Mouse (Mus musculus) neutrophil, adult 59 days (primary cell): ENCODE data around the gene Sf3a1. TPM values are rescaled to one million over a fixed set of nuclear protein-coding genes. Genes with fewer than 3 reads are reported as not detected.

ENCODE experiments used
- total RNA-seq, 2 experiments: library from RNA; stranded (reverse); gene quantifications; 1 replicate in 1 of 2; 2 replicates in 1 of 2; pipeline ENCODE4 v1.2.4; 2023

The Sf3a1 gene
- total RNA-seq: 10 to 100 TPM; 33.6 to 39.2 TPM

DNA sequence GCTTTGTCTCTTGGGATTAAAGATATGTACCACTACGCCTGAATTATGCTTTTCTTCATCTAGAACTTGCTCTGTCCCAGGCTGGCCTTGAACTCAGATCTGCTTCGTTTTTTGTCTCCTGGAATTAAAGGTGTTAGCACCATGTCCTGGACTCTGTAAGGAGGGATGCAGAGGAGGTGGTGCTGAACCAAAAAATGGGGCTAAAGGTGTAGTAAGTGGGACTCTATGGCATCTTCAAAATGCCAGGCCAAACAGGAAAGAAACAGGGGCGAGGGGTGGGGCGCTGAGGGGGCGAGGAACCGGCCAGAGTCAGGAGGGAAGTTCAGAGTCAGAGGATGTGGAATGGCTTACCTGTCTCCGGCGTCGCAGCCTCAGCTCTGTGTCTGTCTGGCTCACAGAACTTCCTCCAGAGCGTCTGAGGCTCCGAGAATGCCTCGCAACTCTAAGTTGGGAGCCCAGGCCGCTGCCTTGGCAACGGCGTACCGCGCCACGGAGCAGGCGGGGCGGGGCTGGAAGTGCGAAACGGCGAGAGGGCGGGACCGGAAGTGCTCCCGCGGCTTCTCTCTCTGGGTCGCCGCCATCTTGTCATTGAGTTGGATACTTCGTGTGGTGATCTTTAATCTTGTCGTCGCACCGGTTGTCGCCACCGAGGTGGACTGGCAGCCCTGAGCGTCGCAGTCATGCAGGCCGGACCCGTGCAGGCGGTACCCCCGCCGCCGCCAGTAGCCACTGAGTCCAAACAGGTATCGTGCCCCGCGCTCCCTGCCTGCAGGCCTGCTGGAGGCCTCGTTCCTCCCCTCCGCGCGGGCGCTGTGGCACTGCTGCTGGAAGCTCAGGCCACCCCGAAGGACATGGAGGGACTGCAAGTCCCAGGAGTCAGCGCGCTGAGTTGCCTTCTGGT is at the start of gene Sf3a1, which contains the start of gene Ccdc157:
TSS of gene Sf3a1 (plus strand) at position 543 of the 901 bp plus-strand sequence.
TSS of gene Ccdc157 (minus strand) at position 486 of the 901 bp plus-strand sequence.

DNA sequence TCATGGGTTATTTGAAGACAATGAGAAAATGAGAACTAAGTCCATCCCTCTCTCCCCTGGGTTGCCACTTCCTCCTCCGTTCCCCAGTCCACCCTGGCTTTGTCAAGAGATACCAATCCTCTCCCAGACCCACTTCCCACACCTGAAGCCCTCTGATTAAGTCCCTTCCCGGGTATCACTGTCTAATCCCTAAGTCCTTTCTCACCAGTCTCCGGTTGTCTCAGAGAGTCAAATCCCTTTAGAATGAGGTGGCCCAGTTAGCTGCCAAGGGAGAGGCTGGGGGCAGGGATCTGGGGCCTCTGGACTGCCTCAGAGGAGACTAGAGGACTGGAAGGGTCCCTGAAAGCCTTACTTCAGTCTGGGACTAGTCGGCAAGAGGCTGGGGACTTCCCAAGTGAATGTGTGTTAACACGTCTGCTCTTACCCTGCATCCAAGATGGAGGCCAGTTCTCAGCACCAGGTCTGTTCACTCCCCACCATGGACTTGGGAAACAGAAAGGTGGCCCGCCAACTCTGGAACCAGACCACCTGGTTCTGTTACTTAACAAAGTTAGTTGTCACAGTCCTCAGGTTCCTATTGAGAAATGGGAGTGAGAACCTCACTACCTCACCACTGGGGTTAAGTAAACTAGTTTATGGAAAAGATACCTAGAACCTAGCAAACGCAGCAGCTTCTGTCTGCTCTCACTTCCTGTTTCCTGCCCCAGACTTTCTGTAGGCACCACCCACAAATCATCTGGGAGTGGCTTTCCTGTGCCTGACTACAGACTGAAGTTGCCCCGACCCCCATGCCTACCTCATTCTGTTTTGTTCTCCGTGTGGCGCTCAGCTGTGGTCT is 37.2 kb upstream of the Sf3a1 start, which contains the start of gene Sec14l2:
TSS of gene Sec14l2 (minus strand) at position 674 of the 838 bp plus-strand sequence.

DNA sequence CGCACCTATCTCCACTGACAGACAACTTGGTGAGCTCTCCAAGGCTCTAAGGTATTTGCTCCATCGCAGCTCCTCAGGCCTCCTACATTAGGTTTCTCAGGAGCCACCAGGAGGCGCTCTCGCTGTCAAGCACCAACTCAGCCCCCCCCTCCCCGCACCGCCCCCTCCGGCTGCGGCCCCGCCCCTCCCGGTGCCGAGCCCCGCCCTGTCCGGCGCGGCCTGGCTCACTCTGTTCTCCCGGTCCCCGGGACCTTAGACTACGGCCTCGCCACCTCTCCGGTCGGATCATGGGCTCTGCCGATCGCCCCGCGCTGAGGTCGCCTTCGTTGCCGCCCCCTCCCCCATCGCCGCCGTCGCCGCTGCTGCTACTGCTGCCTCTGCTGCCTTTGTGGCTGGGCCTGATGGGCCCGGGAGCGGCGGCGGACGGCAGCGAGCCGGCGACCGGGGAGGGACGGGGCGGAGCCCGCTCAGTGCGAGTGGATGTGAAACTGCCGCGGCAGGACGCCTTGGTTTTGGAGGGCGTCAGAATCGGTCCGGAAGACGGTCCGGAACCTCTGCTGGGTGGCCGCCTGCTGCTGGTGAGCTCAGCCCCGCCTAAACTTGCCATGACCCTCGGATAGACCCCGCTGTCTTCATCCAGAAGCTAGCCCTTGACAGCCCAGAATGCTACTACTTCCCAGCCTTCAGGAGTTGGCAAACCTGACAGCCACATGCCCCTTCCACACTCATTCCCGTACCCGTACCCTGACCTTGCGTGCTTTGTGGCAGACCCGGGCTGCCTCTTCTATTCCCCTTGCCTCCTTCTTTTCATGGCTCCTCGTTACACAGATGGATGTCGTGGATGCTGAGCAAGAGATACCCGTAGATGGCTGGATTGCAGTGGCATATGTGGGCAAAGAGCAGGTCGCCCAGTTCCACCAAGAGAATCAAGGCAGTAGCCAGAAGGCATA is 24.9 kb upstream of the Sf3a1 start, which contains the start of gene Rnf215:
TSS of gene Rnf215 (plus strand) at position 217 of the 950 bp plus-strand sequence.

DNA sequence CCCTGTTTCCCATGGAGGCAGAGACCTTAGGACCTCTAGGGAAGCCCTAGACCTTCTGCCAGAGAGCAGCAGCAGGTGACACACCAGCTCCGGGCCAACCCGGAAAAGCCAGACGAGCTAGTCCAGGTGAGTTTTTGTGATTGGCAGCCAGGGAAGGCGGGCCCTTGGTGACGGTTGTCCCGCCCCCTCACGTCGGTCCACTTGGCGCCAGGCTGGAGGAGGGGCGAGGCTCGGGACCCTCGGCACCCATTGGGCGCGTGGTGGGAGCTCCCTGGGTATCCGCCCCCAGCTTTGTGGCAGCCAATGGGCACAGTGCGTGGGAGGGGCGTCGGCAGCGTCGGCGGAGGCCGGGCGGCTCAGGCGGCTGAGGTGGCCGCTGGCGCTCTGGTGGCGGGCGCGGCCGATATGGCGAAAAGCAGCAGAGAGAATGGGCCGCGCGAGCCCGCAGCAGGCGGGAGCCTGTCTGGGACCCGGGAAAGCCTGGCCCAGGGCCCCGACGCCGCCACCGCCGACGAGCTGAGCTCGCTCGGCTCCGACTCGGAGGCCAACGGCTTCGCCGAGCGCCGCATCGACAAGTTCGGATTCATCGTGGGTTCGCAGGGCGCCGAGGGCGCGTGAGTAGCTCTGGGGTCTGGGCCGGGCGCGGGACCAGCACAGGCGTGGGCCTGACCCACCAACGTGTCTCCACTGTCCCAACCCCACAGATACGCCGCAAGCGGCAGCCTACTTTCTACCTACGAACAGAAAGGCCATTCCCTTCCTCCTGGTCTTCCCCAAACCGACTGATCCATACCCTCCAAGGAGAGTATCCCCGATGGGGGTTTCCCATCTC is 26.6 kb downstream of the Sf3a1 start, which contains the start of gene Tbc1d10a:
TSS of gene Tbc1d10a (plus strand) at position 304 of the 832 bp plus-strand sequence.

DNA sequence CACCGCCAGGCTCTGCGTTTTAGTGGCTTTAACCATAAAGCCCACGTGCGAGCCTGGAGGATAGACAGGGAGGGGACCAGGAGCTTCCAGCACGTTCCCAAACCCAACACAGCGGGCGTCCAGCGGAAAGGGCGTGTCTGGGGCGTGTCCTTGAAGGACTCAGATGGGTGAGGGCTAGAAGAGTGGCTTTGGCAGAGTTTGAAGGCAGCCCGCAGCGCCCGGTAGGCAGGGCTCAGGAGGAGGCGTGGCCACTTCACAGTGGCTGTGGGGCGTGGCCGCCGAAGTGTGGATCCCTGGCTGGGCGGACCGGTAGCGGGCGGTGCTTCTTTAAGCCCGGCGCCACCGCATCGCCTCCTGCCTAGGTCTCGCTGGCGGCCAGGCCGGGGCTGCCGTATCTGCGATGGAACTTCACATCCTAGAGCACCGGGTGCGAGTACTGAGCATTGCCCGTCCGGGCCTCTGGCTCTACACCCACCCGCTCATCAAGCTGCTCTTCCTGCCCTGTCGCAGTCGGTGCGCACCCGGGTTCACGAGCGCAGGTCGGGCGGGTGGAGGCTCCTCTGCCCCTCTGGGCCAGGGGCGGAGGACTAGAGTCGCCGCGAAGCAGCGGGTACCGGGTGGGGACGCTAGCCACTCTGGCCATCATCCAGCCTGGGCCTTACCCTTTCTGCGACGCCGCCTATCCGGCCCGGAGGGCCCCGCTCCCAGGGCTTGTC is 57.9 kb downstream of the Sf3a1 start, which contains the start of gene Castor1:
TSS of gene Castor1 (plus strand) at position 312 of the 716 bp plus-strand sequence.

Other genes starting within 250 kb of the Sf3a1 start
- gene Slc35e4, start 245.7 kb upstream of the Sf3a1 start, total RNA-seq: 10 to 100 TPM in 1 of 2 experiments, 1 to 10 TPM in 1; 9.0 to 13.4 TPM
- 100 to 1,000 TPM; 171 to 175 TPM for gene Tcn2, start 228.2 kb upstream of the Sf3a1 start, total RNA-seq
- gene Pes1, start 196.4 kb upstream of the Sf3a1 start, total RNA-seq: 10 to 100 TPM; 28.1 to 32.8 TPM
- not detected for gene 4930556J24Rik, start 183.6 kb upstream of the Sf3a1 start, total RNA-seq
- gene Gal3st1, start 176.7 kb upstream of the Sf3a1 start, total RNA-seq: under 1 TPM in 1 of 2 experiments, not detected in 1; 0.22 TPM
- gene Sec14l4, start 128.9 kb upstream of the Sf3a1 start, total RNA-seq: not detected
- gene Sec14l3, start 95.5 kb upstream of the Sf3a1 start, total RNA-seq: not detected
- gene Mtfp1, start 64.9 kb upstream of the Sf3a1 start, total RNA-seq: 1 to 10 TPM; 1.1 to 1.9 TPM
- 1 to 10 TPM; 1.2 to 5.2 TPM for gene Sec14l2, start 36.9 kb upstream of the Sf3a1 start, total RNA-seq
- 10 to 100 TPM; 11.5 to 14.2 TPM for gene Rnf215, start 25.1 kb upstream of the Sf3a1 start, total RNA-seq
- 1 to 10 TPM in 1 of 2 experiments, under 1 TPM in 1; 0.77 to 1.2 TPM for gene Ccdc157, start 57 bp upstream of the Sf3a1 start, total RNA-seq
- 10 to 100 TPM; 12.8 to 17.3 TPM for gene Tbc1d10a, start 26.4 kb downstream of the Sf3a1 start, total RNA-seq
- 1 to 10 TPM; 4.3 to 4.8 TPM for gene Castor1, start 57.9 kb downstream of the Sf3a1 start, total RNA-seq
- 100 to 1,000 TPM; 334 to 395 TPM for gene Osm, start 76.1 kb downstream of the Sf3a1 start, total RNA-seq
- 1 to 10 TPM in 1 of 2 experiments, under 1 TPM in 1; 0.93 to 1.3 TPM for gene Lif, start 97.2 kb downstream of the Sf3a1 start, total RNA-seq